Mouse (Mus musculus): ENCODE data around the gene Pelo. TPM values are rescaled to one million over a fixed set of nuclear protein-coding genes. Genes with fewer than 3 reads are reported as not detected.

Gene Pelo
- 26.1 and 27.9 TPM in 2 replicates for polyA plus RNA-seq (2012; rRNA removed)

GRCm38 (mm10) chr13:115090069-115090976 lies at the start of gene Pelo:
Pelo (minus strand) TSS chr13:115090186.

GRCm38 (mm10) chr13:115101355-115102191 lies 11.6 kb upstream of the Pelo start, which contains the start of the genes Gm49395 and Itga1:
Gm49395 (minus strand) TSS chr13:115101921.
Itga1 (minus strand) TSS chr13:115101964.

Other genes with a start within 250 kb of the Pelo start
- 2.1 and 2.4 TPM in 2 replicates for gene Itga2, start 158.1 kb downstream of the Pelo start, polyA plus RNA-seq (2012; rRNA removed)
- 9.9 and 12.1 TPM in 2 replicates for gene Gm49395, start 11.7 kb upstream of the Pelo start, polyA plus RNA-seq (2012; rRNA removed)
- gene Itga1, start 11.8 kb upstream of the Pelo start, polyA plus RNA-seq (2012; rRNA removed) = 5.4 and 6.7 TPM in 2 replicates